Mouse (Mus musculus): Measurements from ENCODE around the gene Gdf9. TPM values are rescaled to one million over a fixed set of nuclear protein-coding genes. Genes with fewer than 3 reads are reported as not detected.

Gene Gdf9
- polyA plus RNA-seq, 1 experiment, result 1.2 TPM

- peak within 1 kb of the TSS; percentile 12; the same call in 1 of the 2 replicates for H3K4me3 ChIP-seq (ENCODE audit: insufficient read depth, low read length)
- TF ChIP-seq POLR2A (IDR thresholded peaks at IDR 0.05; ENCODE audit: low read depth, low read length) (no peak; the same call in 1 of the 2 replicates), CTCF (IDR thresholded peaks at IDR 0.05; ENCODE audit: borderline replicate concordance, insufficient read depth, low read length) (peak; percentile 97)
- no peaks in the 10 kb centered on the region for H3K4me1 ChIP-seq (ENCODE audit: control insufficient read depth, insufficient read depth, low read length)
- H3K27ac ChIP-seq (ENCODE audit: insufficient read depth, low read length), result no peak within 1 kb of the TSS
Measured at GRCm38 (mm10) chr11:53469968-53470695, 39.3 kb downstream of the Gdf9 start, which contains the start of gene Gm9837. Gene Gm9837, minus strand, starts transcription at chr11:53470479.

GRCm38 (mm10) chr11:53472709-53473108 lies 41.9 kb downstream of the Gdf9 start:
- Histone ChIP-seq H3K4me1 (ENCODE audit: control insufficient read depth, insufficient read depth, low read length) (no peaks in the 10 kb centered on the region), H3K27ac (ENCODE audit: insufficient read depth, low read length) (no peak overlapping the region), H3K4me3 (ENCODE audit: insufficient read depth, low read length) (no peak overlapping the region)
- TF ChIP-seq CTCF (IDR thresholded peaks at IDR 0.05; ENCODE audit: borderline replicate concordance, insufficient read depth, low read length), result no peak
- TF ChIP-seq POLR2A (IDR thresholded peaks at IDR 0.05; ENCODE audit: low read depth, low read length), result no peak

- H3K4me3 ChIP-seq (ENCODE audit: insufficient read depth, low read length), result no peak overlapping the region
- H3K27ac ChIP-seq (ENCODE audit: insufficient read depth, low read length), result no peak overlapping the region
- no peaks in the 10 kb centered on the region for H3K4me1 ChIP-seq (ENCODE audit: control insufficient read depth, insufficient read depth, low read length)
- TF ChIP-seq CTCF (IDR thresholded peaks at IDR 0.05; ENCODE audit: borderline replicate concordance, insufficient read depth, low read length), result no peak
- TF ChIP-seq POLR2A (IDR thresholded peaks at IDR 0.05; ENCODE audit: low read depth, low read length), result no peak
Measured at GRCm38 (mm10) chr11:53475620-53476019, 44.8 kb downstream of the Gdf9 start.

- Histone ChIP-seq H3K4me3 (ENCODE audit: insufficient read depth, low read length) (no peak overlapping the region), H3K4me1 (ENCODE audit: control insufficient read depth, insufficient read depth, low read length) (no peaks in the 10 kb centered on the region), H3K27ac (ENCODE audit: insufficient read depth, low read length) (no peak overlapping the region)
- no peak for TF ChIP-seq CTCF (IDR thresholded peaks at IDR 0.05; ENCODE audit: borderline replicate concordance, insufficient read depth, low read length)
- TF ChIP-seq POLR2A (IDR thresholded peaks at IDR 0.05; ENCODE audit: low read depth, low read length), result no peak
Measured at GRCm38 (mm10) chr11:53477833-53478232, 47.0 kb downstream of the Gdf9 start.

GRCm38 (mm10) chr11:53478383-53479170 lies 47.8 kb downstream of the Gdf9 start:
- TF ChIP-seq POLR2A (IDR thresholded peaks at IDR 0.05; ENCODE audit: low read depth, low read length), result no peak
- TF ChIP-seq CTCF (IDR thresholded peaks at IDR 0.05; ENCODE audit: borderline replicate concordance, insufficient read depth, low read length), result no peak
- no peaks in the 10 kb centered on the region for H3K4me1 ChIP-seq (ENCODE audit: control insufficient read depth, insufficient read depth, low read length)
- no peak overlapping the region for H3K4me3 ChIP-seq (ENCODE audit: insufficient read depth, low read length)
- no peak overlapping the region for H3K27ac ChIP-seq (ENCODE audit: insufficient read depth, low read length)

- no peaks in the 10 kb centered on the region for H3K4me1 ChIP-seq (ENCODE audit: control insufficient read depth, insufficient read depth, low read length)
- no peak for TF ChIP-seq CTCF (IDR thresholded peaks at IDR 0.05; ENCODE audit: borderline replicate concordance, insufficient read depth, low read length)
- TF ChIP-seq POLR2A (IDR thresholded peaks at IDR 0.05; ENCODE audit: low read depth, low read length), result no peak
- H3K4me3 ChIP-seq (ENCODE audit: insufficient read depth, low read length), result 0 out of 2 replicates have a peak overlapping the region, but pooled peaks have one; percentile 4
- H3K27ac ChIP-seq (ENCODE audit: insufficient read depth, low read length), result no peak overlapping the region
Measured at GRCm38 (mm10) chr11:53479171-53479782, 48.5 kb downstream of the Gdf9 start.

- Histone ChIP-seq H3K4me1 (ENCODE audit: control insufficient read depth, insufficient read depth, low read length) (no peaks in the 10 kb centered on the region), H3K4me3 (ENCODE audit: insufficient read depth, low read length) (peak within 1 kb of the TSS; percentile 4; the same call in 1 of the 2 replicates), H3K27ac (ENCODE audit: insufficient read depth, low read length) (no peak within 1 kb of the TSS)
- TF ChIP-seq POLR2A (IDR thresholded peaks at IDR 0.05; ENCODE audit: low read depth, low read length) (no peak), CTCF (IDR thresholded peaks at IDR 0.05; ENCODE audit: borderline replicate concordance, insufficient read depth, low read length) (no peak)
Measured at GRCm38 (mm10) chr11:53479783-53480301, 49.0 kb downstream of the Gdf9 start, which contains the start of the genes Gm9945 and Sowaha. Gene Gm9945, plus strand, starts transcription at chr11:53480166. Gene Sowaha, minus strand, starts transcription at chr11:53480274.

GRCm38 (mm10) chr11:53481088-53481730 lies 50.4 kb downstream of the Gdf9 start:
- Histone ChIP-seq H3K4me3 (ENCODE audit: insufficient read depth, low read length) (no peak overlapping the region), H3K27ac (ENCODE audit: insufficient read depth, low read length) (no peak overlapping the region), H3K4me1 (ENCODE audit: control insufficient read depth, insufficient read depth, low read length) (no peaks in the 10 kb centered on the region)
- TF ChIP-seq CTCF (IDR thresholded peaks at IDR 0.05; ENCODE audit: borderline replicate concordance, insufficient read depth, low read length) (no peak), POLR2A (IDR thresholded peaks at IDR 0.05; ENCODE audit: low read depth, low read length) (no peak)

Data from embryonic fibroblast, embryonic 13.5 days (primary cell).